In genomic region chr14:73484366-73485110, GRCm38 (mm10) we compare ENCODE assay signal across 24 mouse cellular contexts. TPM values are rescaled to one million over a fixed set of nuclear protein-coding genes. Genes with fewer than 3 reads are reported as not detected.
DNase-seq lines count a peak whose midpoint lies in the region; ATAC-seq and TF ChIP-seq lines count a peak whose summit lies in the region.
"Had no signal": no experiment of that assay in that cellular context is flagged by ENCODE, and none has a peak within 500 bp of the region (broad histone marks: within the 10 kb centered on the region; RNA-seq: fewer than 3 reads in every experiment).

No protein-coding gene starts in this region.

- H3K4me3 ChIP-seq in intestine, postnatal 0 days (ENCODE audit: low read depth, low read length) = no peak overlapping the region
- H3K4me3 ChIP-seq in intestine, embryonic 16.5 days (ENCODE audit: low read length) = no peak overlapping the region
- H3K4me3 ChIP-seq: embryonic facial prominence, embryonic 15.5 days; forebrain, embryonic 15.5 days; heart, embryonic 15.5 days; limb, embryonic 15.5 days; liver, embryonic 15.5 days had no signal

- TF ChIP-seq CTCF in intestine, postnatal 0 days (IDR thresholded peaks at IDR 0.05; ENCODE audit: low read depth) = peak; percentile 26; the same call in 1 of the 2 replicates

- no peak overlapping the region for H3K4me2 ChIP-seq in intestine, postnatal 0 days (replicated peaks; ENCODE audit: low read depth)
- no peak overlapping the region for H3K4me2 ChIP-seq in intestine, embryonic 16.5 days (ENCODE audit: low read depth, low read length)
- H3K4me2 ChIP-seq: embryonic facial prominence, embryonic 15.5 days; forebrain, embryonic 15.5 days; heart, embryonic 15.5 days; limb, embryonic 15.5 days; liver, embryonic 15.5 days had no signal

- peak; percentile 52 for ATAC-seq in frontal cortex, adult (ENCODE audit: low TSS enrichment)
- no peak for ATAC-seq in intestine, postnatal 0 days
- ATAC-seq in intestine, embryonic 16.5 days = no peak
- no peak for ATAC-seq in inflammation-experienced regulatory T-cells, adult 6 months
- ATAC-seq: forebrain, embryonic 15.5 days had no signal

- H3K9ac ChIP-seq in intestine, postnatal 0 days (ENCODE audit: low read depth, low read length) = no peak overlapping the region
- no peak overlapping the region for H3K9ac ChIP-seq in intestine, embryonic 16.5 days (ENCODE audit: low read depth, low read length)
- H3K9ac ChIP-seq: embryonic facial prominence, embryonic 15.5 days; forebrain, embryonic 15.5 days; heart, embryonic 15.5 days; limb, embryonic 15.5 days; liver, embryonic 15.5 days had no signal

- no peaks in the 10 kb centered on the region for H3K27me3 ChIP-seq in intestine, postnatal 0 days (replicated peaks; ENCODE audit: control insufficient read depth, insufficient read depth, low read length)
- H3K27me3 ChIP-seq in intestine, embryonic 16.5 days (replicated peaks; ENCODE audit: control insufficient read depth, insufficient read depth, low read length) = no peaks in the 10 kb centered on the region
- H3K27me3 ChIP-seq: CH12.LX; embryonic facial prominence, embryonic 15.5 days; forebrain, embryonic 15.5 days; heart, embryonic 15.5 days; limb, embryonic 15.5 days; liver, embryonic 15.5 days had no signal

- no peaks in the 10 kb centered on the region for H3K4me1 ChIP-seq in intestine, postnatal 0 days (replicated peaks; ENCODE audit: control insufficient read depth, insufficient read depth, low read length)
- H3K4me1 ChIP-seq in intestine, embryonic 16.5 days (ENCODE audit: control insufficient read depth, insufficient read depth, low read length) = no peaks in the 10 kb centered on the region
- H3K4me1 ChIP-seq: embryonic facial prominence, embryonic 15.5 days; forebrain, embryonic 15.5 days; liver, embryonic 15.5 days had no signal

- H3K36me3 ChIP-seq in intestine, postnatal 0 days (ENCODE audit: control insufficient read depth, insufficient read depth) = no peaks in the 10 kb centered on the region
- no peaks in the 10 kb centered on the region for H3K36me3 ChIP-seq in intestine, embryonic 16.5 days (ENCODE audit: control insufficient read depth, insufficient read depth, low read length)
- H3K36me3 ChIP-seq: embryonic facial prominence, embryonic 15.5 days; forebrain, embryonic 15.5 days; G1E; heart, embryonic 15.5 days; limb, embryonic 15.5 days; liver, embryonic 15.5 days had no signal

- no peak overlapping the region for H3K27ac ChIP-seq in intestine, postnatal 0 days (ENCODE audit: low read depth, low read length)
- no peak overlapping the region for H3K27ac ChIP-seq in intestine, embryonic 16.5 days (ENCODE audit: low read length)
- H3K27ac ChIP-seq: embryonic facial prominence, embryonic 15.5 days; forebrain, embryonic 15.5 days; heart, embryonic 15.5 days; limb, embryonic 15.5 days; liver, embryonic 15.5 days had no signal

- 76% methylated on average over 3 of the region's 3 CpGs for WGBS in intestine, postnatal 0 days
- 72% methylated on average over 3 of the region's 3 CpGs for WGBS in intestine, embryonic 16.5 days

- no peaks in the 10 kb centered on the region for H3K9me3 ChIP-seq in intestine, postnatal 0 days (ENCODE audit: control insufficient read depth)
- no peaks in the 10 kb centered on the region for H3K9me3 ChIP-seq in intestine, embryonic 16.5 days (ENCODE audit: control insufficient read depth, low read length)
- H3K9me3 ChIP-seq: embryonic facial prominence, embryonic 15.5 days; forebrain, embryonic 15.5 days; G1E; heart, embryonic 15.5 days; limb, embryonic 15.5 days; liver, embryonic 15.5 days had no signal

- DNase-seq in frontal cortex, postnatal 10 days (ENCODE audit: low spot score in 2 of 2) = no peak
- DNase-seq in lung, postnatal 10 days = peak; percentile 33
- no peak for DNase-seq in lung, postnatal 25 days (ENCODE audit: low spot score)
- DNase-seq: adrenal gland, adult 2 months; B cell, adult 2 months; cerebellum, adult 8-10 months; cerebellum, postnatal 36 days; embryo, embryonic 11 days; gastrocnemius, postnatal 25 days; kidney, adult 9 months; left cerebral cortex, postnatal 4 days; midbrain, embryonic 14.5 days; thymus, adult 2 months had no signal

RNA-seq across cellular contexts. Expression of gene Med4, which starts 25.3 kb away (rescaled TPM):
- 30.9 and 31.7 TPM in 2 replicates for polyA plus RNA-seq in intestine, postnatal 0 days (2015; fragmentation: Nextera tagmentation; extraction: Ambion mirVana)
- polyA plus RNA-seq in intestine, embryonic 16.5 days (2015; fragmentation: Nextera tagmentation; extraction: Ambion mirVana) = 54.0 and 64.5 TPM in 2 replicates
- 10 to 100 TPM; 63.4 to 81.8 (median 74.8) TPM for polyA plus RNA-seq in inflammation-experienced regulatory T-cells, adult 6 months (2017; shearing (Covaris generic))

RNA-seq across cellular contexts. Expression of gene Sucla2, which starts 40.6 kb away (rescaled TPM):
- 185 and 202 TPM in 2 replicates for polyA plus RNA-seq in intestine, postnatal 0 days (2015; fragmentation: Nextera tagmentation; extraction: Ambion mirVana)
- 140 and 141 TPM in 2 replicates for polyA plus RNA-seq in intestine, embryonic 16.5 days (2015; fragmentation: Nextera tagmentation; extraction: Ambion mirVana)
- polyA plus RNA-seq in inflammation-experienced regulatory T-cells, adult 6 months (2017; shearing (Covaris generic)) = 10 to 100 TPM; 68.3 to 99.9 (median 75.9) TPM
